Mouse (Mus musculus) midbrain, embryonic 13.5 days (tissue): ENCODE results near the gene Stard13. TPM values are rescaled to one million over a fixed set of nuclear protein-coding genes. Genes with fewer than 3 reads are reported as not detected.

ENCODE experiments used
- ATAC-seq: fragments of 200-750 bp; cut with Nextera tagmentation; 2 replicates; pipeline ENCODE4 v1.8.0; 2017; ENCODE audit warnings: mild to moderate bottlenecking, moderate TSS enrichment, moderate library complexity
- H3K27ac ChIP-seq: fragments of 300-500 bp; sonication (generic); 2 replicates; pipeline ENCODE4 v1.5.1; 2015; ENCODE audit warnings: inconsistent platforms, mild to moderate bottlenecking, moderate library complexity
- H3K27me3 ChIP-seq: fragments of 300-500 bp; sonication (generic); 2 replicates; pipeline ENCODE4 v1.6.1; 2015; ENCODE audit warnings: mild to moderate bottlenecking, inconsistent platforms
- H3K36me3 ChIP-seq: fragments of 300-500 bp; sonication (generic); 2 replicates; pipeline ENCODE4 v1.6.1; 2015; ENCODE audit warnings: mild to moderate bottlenecking, inconsistent platforms
- H3K4me1 ChIP-seq: fragments of 300-500 bp; sonication (generic); replicated peaks from 2 replicates; pipeline ENCODE4 v1.6.1; 2015; ENCODE audit warnings: inconsistent platforms
- H3K4me2 ChIP-seq: fragments of 300-500 bp; sonication (generic); replicated peaks from 2 replicates; pipeline ENCODE4 v1.6.1; 2015; ENCODE audit warnings: moderate library complexity, mild to moderate bottlenecking, inconsistent platforms
- H3K4me3 ChIP-seq: fragments of 300-500 bp; sonication (generic); replicated peaks from 2 replicates; pipeline ENCODE4 v1.5.1; 2015; ENCODE audit warnings: mild to moderate bottlenecking, inconsistent platforms
- H3K9ac ChIP-seq: fragments of 300-500 bp; sonication (generic); replicated peaks from 2 replicates; pipeline ENCODE4 v1.6.1; 2015; ENCODE audit warnings: mild to moderate bottlenecking, inconsistent platforms
- H3K9me3 ChIP-seq: fragments of 300-500 bp; sonication (generic); 2 replicates; pipeline ENCODE4 v1.6.1; 2016; ENCODE audit warnings: mild to moderate bottlenecking, inconsistent platforms
- WGBS: fragments of 180-500 bp; shearing (Covaris S2); methylation state at CpG from one replicate; pipeline ENCODE4 v1.1.7; 2015; 5-methylcytosine and 5-hydroxymethylcytosine counted together
- polyA plus RNA-seq: library from polyadenylated mRNA; unstranded; fragments of >200 nt; fragmentation: Nextera tagmentation; extraction: Ambion mirVana; gene quantifications from 2 replicates; pipeline ENCODE4 v1.2.1, GENCODE M21; 2015

The Stard13 gene
- polyA plus RNA-seq, 1 experiment from 2014 or later: 3.9 TPM

DNA sequence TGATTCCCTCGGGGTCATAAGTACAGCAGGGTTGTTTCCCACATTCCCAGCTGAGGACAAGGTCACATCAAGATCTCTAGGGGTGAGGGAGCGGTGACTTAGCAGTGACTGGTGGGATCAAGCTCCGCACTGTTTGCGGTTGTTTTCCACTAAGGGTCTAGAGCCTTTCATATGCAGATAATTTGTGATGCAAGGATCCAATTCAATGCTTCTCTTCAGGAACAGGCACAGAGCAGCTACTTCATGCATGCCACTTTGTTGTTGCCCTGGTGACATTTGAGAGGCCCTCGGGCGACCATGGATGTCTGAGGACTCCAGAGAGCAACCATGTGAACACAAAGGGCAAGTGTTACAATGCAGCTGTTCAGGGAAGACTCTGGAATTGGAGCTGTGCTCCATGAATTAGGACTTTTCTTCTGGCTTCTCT is 14.9 kb downstream of the Stard13 start:
- no peaks in the 10 kb centered on the region for H3K36me3 ChIP-seq
- no peak overlapping the region for H3K27ac ChIP-seq
- WGBS: 9% methylated on average over 6 of the region's 6 CpGs
- peaks cover 6% of the 10 kb centered on the region for H3K4me1 ChIP-seq
- peak; percentile 66 for ATAC-seq
- no peaks in the 10 kb centered on the region for H3K9me3 ChIP-seq
- H3K4me2 ChIP-seq: no peak overlapping the region
- no peaks in the 10 kb centered on the region for H3K27me3 ChIP-seq
- no peak overlapping the region for H3K4me3 ChIP-seq
- H3K9ac ChIP-seq: no peak overlapping the region

DNA sequence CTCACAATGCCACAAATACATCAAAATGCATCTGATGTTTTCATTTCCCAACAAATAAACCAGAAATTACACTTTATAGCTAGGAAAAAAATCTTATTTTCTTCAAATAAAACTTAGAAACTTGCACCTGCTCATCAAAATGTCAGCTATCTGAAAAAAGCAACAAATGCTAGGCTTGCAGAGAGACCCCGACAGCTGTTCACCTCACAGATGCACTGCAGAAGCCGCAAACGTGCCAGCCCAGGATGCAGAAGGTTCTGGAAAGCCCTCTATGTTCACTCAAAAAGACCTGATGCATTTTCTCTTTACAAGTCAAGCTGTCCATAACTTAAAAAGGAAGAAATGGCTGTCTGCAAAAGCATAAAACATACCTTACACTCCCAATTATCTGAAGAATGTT is 20.5 kb downstream of the Stard13 start:
- Histone ChIP-seq H3K4me1 (no peaks in the 10 kb centered on the region), H3K36me3 (no peaks in the 10 kb centered on the region), H3K27me3 (no peaks in the 10 kb centered on the region), H3K4me3 (no peak overlapping the region), H3K9ac (no peak overlapping the region), H3K9me3 (no peaks in the 10 kb centered on the region), H3K27ac (no peak overlapping the region), H3K4me2 (no peak overlapping the region)
- WGBS: 90% methylated on average over 3 of the region's 3 CpGs
- ATAC-seq: no peak

DNA sequence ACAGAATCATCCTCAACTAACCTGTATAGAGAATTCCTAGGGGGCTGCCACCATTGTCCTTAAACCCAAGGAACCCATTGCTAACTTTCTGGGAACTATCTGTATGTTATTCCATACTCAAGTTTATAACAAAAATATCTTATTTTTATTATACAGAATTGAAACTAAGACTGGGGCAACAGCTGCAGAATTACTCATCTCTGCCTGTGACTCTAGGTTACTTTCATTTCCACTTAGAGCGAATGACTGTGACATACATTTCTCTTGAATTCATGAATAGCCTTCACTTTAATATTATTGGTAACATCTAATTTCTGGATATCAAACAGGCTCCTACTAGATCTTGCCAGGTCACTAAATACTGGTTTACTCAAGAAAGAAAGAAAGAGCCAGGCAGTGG is 22.8 kb downstream of the Stard13 start:
- H3K36me3 ChIP-seq: no peaks in the 10 kb centered on the region
- H3K4me1 ChIP-seq: no peaks in the 10 kb centered on the region
- H3K27ac ChIP-seq: no peak overlapping the region
- no peak for ATAC-seq
- H3K4me3 ChIP-seq: no peak overlapping the region
- WGBS: 98% methylated on average over 1 of the region's 1 CpGs
- H3K9me3 ChIP-seq: no peaks in the 10 kb centered on the region
- no peak overlapping the region for H3K9ac ChIP-seq
- no peak overlapping the region for H3K4me2 ChIP-seq
- no peaks in the 10 kb centered on the region for H3K27me3 ChIP-seq

DNA sequence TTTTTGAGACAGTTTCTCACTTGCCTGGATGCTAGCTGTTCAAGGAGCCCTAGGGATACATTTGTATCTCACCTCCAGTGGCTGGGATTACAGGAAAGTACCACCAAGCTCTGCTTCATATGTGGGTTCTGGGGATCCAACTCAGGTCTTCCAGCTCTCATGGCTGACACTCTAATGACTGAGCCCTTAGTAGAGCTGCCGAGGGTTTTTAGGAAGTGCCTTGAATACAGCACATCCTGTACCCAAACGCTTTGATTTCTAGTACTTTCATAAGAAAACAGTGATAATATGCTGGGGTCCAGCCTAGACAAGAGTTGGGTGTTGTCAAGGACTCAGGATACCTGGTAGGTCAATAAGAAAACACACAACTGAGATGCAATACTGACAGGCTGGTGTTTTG is 23.6 kb downstream of the Stard13 start:
- H3K4me1 ChIP-seq: no peaks in the 10 kb centered on the region
- ATAC-seq: no peak
- no peaks in the 10 kb centered on the region for H3K9me3 ChIP-seq
- H3K36me3 ChIP-seq: no peaks in the 10 kb centered on the region
- 85% methylated on average over 2 of the region's 2 CpGs for WGBS
- no peak overlapping the region for H3K4me3 ChIP-seq
- H3K9ac ChIP-seq: no peak overlapping the region
- H3K27me3 ChIP-seq: no peaks in the 10 kb centered on the region
- no peak overlapping the region for H3K27ac ChIP-seq
- no peak overlapping the region for H3K4me2 ChIP-seq

DNA sequence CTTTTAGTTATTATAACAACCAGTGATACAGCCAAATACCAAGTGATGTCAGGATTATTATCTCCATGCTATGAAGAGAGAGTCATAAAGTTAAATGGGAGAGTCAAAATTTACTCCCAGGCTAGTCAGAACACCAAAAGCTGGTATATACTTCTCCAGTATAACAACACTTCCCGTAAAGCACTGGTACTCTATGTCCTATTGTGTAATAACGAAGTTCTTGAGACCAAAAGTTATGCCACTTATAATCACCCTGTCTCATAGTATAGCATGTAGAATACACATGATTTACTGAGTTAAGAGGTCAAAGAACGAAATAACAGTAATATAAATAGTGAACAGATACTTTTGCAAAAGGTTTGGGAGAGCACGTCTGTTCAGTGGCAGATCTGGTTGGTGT is 28.6 kb downstream of the Stard13 start:
- H3K4me2 ChIP-seq: no peak overlapping the region
- no peak overlapping the region for H3K4me3 ChIP-seq
- H3K4me1 ChIP-seq: no peaks in the 10 kb centered on the region
- H3K27ac ChIP-seq: no peak overlapping the region
- H3K9me3 ChIP-seq: no peaks in the 10 kb centered on the region
- no peaks in the 10 kb centered on the region for H3K36me3 ChIP-seq
- whole genome bisulfite sequencing: 92% methylated on average over 4 of the region's 4 CpGs
- no peak for ATAC-seq
- no peak overlapping the region for H3K9ac ChIP-seq
- H3K27me3 ChIP-seq: no peaks in the 10 kb centered on the region

DNA sequence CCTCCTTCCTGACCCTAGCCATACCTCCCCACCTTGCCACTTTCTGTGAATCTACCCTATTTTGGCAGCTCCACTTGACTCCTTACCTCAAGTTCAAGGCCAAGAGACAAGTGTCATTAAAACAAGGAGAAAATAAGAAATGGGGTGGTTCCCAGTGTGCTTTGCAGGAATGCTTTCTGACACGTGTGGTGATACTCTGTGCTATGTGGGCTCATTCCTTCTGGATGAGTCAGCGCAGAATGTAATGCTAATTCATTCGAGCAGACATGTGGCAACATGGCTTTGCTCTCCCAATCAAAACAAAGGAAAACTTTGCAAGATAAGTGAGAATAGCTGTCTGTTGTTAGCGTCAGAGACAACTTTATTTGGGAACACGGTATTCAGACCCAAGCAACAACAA is 30.7 kb downstream of the Stard13 start:
- Histone ChIP-seq H3K4me1 (no peaks in the 10 kb centered on the region), H3K4me2 (no peak overlapping the region), H3K27me3 (no peaks in the 10 kb centered on the region), H3K27ac (no peak overlapping the region), H3K9me3 (no peaks in the 10 kb centered on the region), H3K4me3 (no peak overlapping the region), H3K36me3 (no peaks in the 10 kb centered on the region), H3K9ac (no peak overlapping the region)
- ATAC-seq: no peak
- WGBS: 75% methylated on average over 5 of the region's 5 CpGs

DNA sequence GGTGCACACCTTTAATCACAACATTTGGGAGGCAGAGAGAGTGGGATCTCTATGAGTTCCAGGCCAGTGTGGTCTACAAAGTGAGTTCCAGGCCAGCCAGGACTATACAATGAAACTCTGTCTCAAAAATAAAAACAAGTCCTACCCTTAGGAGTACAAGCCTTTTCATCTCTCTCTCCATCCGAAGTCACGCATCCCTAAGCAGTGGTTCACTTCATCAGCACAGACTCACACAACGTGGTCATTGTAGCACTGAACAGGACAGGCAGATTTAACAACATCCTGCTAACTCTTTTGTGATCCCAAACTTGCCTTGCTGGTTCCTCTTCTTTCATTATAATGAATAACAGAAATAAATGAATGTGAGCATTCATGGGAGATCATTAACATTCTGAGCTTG is 32.4 kb downstream of the Stard13 start:
- Histone ChIP-seq H3K4me2 (no peak overlapping the region), H3K36me3 (no peaks in the 10 kb centered on the region), H3K27ac (no peak overlapping the region), H3K27me3 (no peaks in the 10 kb centered on the region), H3K4me3 (no peak overlapping the region), H3K9me3 (no peaks in the 10 kb centered on the region), H3K9ac (no peak overlapping the region), H3K4me1 (0 out of 2 replicates have a peak, but pooled peaks cover 3% of the 10 kb centered on the region)
- 64% methylated on average over 3 of the region's 3 CpGs for WGBS
- no peak for ATAC-seq

DNA sequence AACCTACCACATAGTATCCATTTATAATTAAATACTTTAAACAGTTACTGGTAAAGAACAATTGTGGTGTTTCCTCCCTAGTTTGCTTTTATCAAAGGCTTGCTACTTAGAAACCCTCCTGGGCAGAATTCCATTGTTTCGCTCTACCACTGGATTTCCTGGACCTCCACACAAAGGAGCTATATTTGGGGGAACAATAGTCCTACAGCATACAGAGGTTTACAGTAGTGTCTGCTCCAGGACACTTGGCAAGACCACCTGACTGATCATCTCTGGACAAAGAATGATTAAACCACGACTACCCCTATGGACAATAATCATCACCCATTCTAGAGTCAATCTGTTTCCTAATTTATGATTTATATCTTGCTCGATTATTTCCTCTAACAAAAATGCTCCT is 34.4 kb downstream of the Stard13 start:
- no peak overlapping the region for H3K27ac ChIP-seq
- H3K9ac ChIP-seq: no peak overlapping the region
- H3K36me3 ChIP-seq: no peaks in the 10 kb centered on the region
- WGBS: 90% methylated on average over 3 of the region's 3 CpGs
- H3K27me3 ChIP-seq: no peaks in the 10 kb centered on the region
- H3K4me2 ChIP-seq: no peak overlapping the region
- H3K9me3 ChIP-seq: no peaks in the 10 kb centered on the region
- H3K4me3 ChIP-seq: no peak overlapping the region
- 0 out of 2 replicates have a peak, but pooled peaks cover 3% of the 10 kb centered on the region for H3K4me1 ChIP-seq
- ATAC-seq: no peak

DNA sequence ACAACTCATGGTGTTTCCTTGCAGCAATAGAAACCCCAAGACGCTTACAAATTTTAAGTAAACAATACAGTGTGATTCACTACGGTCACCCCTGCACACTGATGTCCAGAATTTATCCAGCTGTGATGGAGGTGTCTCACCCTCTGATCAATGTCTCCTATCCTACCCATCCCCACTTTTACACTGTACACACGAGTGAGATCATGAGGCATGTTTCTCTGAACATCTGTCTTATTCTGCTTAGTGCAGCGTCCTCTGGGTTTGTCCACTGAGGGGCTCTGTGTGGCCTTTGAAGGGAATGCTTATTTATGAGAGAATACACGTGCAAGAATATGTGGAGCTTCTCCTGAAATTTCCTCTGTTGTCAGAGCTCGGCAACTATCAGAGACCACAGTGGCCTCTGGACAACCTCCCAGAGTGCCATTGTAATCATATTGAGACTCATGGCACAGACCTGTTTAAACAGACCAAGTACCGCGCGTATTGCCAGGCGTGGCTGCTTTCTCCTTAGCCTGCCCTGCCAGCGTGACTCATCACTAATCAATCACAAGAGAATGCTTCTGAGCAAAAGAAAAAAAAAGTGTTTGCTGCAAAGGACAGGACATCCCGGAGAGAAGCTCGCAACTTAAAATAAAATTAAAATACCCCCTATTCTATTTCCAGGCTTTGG is 36.9 kb downstream of the Stard13 start:
- Histone ChIP-seq H3K4me2 (no peak overlapping the region), H3K27ac (no peak overlapping the region), H3K9me3 (no peaks in the 10 kb centered on the region), H3K4me3 (no peak overlapping the region), H3K36me3 (no peaks in the 10 kb centered on the region), H3K4me1 (0 out of 2 replicates have a peak, but pooled peaks cover 3% of the 10 kb centered on the region), H3K27me3 (no peaks in the 10 kb centered on the region), H3K9ac (no peak overlapping the region)
- WGBS: 75% methylated on average over 13 of the region's 13 CpGs
- no peak for ATAC-seq

DNA sequence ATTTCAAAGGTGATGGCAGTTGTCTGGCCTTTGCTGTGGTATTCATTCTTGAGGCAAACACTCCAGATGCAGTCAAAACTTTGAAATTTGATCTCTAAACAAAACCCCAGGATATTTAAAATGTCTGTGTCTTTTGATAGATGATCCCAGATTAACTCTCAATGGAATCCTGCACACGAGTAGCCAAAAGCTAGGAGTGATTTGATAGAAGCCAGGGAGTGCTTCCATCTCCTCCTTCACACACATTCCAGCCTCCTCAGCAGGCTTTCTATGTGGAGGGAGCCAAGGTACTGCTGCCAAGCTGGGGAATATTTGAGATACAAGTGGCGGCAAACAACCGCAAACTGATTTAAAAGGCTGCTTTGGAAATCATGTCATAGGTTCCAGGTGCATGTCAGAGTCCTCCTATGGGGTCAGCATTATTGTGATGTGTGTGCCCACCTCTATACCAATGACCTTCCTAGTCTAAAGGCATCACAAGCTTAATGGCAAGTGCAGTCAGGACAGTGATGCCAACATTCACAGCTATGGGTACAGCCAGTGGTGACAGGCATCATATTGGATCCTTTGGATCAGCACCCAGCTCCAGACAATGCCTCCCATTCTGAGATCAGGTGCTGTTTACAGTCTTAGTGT is 39.6 kb downstream of the Stard13 start:
- no peak for ATAC-seq
- Histone ChIP-seq H3K4me2 (no peak overlapping the region), H3K9ac (no peak overlapping the region), H3K27ac (no peak overlapping the region), H3K4me1 (peaks cover 13% of the 10 kb centered on the region; the same call in 1 of the 2 replicates), H3K36me3 (no peaks in the 10 kb centered on the region), H3K27me3 (peaks cover 10% of the 10 kb centered on the region; the same call in 1 of the 2 replicates), H3K4me3 (no peak overlapping the region), H3K9me3 (no peaks in the 10 kb centered on the region)
- WGBS: 71% methylated on average over 3 of the region's 3 CpGs

DNA sequence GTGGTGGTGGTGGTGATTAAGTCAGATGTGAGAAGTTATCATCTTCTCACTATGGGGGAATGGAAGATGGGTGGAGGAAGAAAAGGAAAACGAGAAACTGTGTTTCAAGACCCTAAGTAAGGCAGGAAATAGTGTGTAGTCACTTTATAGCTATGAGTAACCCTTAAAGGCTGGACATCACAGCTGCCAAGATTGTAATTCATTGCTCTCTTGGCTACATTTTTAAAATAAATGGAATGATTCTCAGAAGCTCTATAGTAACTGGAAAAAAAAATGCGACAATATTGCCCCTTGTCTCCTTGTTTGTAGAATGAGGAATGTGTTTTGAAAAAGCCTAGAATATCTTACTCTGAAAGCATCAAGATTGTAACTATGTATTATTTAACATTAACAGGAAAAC is 41.4 kb downstream of the Stard13 start:
- 85% methylated on average over 2 of the region's 2 CpGs for WGBS
- Histone ChIP-seq H3K9me3 (no peaks in the 10 kb centered on the region), H3K27me3 (peaks cover 10% of the 10 kb centered on the region; the same call in 1 of the 2 replicates), H3K4me3 (no peak overlapping the region), H3K9ac (no peak overlapping the region), H3K4me2 (no peak overlapping the region), H3K4me1 (peaks cover 13% of the 10 kb centered on the region; the same call in 1 of the 2 replicates), H3K36me3 (no peaks in the 10 kb centered on the region), H3K27ac (no peak overlapping the region)
- no peak for ATAC-seq

DNA sequence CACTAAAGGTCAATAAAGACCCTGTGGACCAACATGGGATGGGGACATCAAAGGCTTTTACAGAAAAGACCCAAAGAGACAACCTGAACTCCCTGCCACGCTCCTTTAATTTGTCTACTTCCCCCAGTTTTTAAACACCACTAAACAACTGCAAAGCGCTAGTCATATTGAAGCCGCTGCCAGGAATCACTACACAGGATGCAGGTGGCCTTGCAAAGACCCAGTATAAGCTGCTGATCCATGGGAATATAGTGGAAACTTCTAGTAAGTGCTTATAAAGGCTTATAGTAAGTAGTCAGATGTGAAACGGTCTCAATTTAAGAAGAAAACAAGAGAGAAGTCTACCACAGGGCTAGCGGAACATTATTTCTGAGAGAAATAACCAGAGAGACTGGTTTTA is 42.9 kb downstream of the Stard13 start:
- ATAC-seq: no peak

More for the DNA sequence above, 42.9 kb downstream of the Stard13 start:
- Histone ChIP-seq H3K4me1 (peaks cover 10% of the 10 kb centered on the region; the same call in 1 of the 2 replicates), H3K4me2 (no peak overlapping the region), H3K27ac (no peak overlapping the region), H3K9ac (no peak overlapping the region), H3K4me3 (no peak overlapping the region), H3K27me3 (peaks cover 10% of the 10 kb centered on the region; the same call in 1 of the 2 replicates), H3K9me3 (no peaks in the 10 kb centered on the region), H3K36me3 (no peaks in the 10 kb centered on the region)
- WGBS: 84% methylated on average over 5 of the region's 5 CpGs
